Mouse (Mus musculus) heart, adult 2 months (tissue): ENCODE results near the gene Plagl1.

Source experiments
- CTCF ChIP-seq: fragments of 200-600 bp; IDR thresholded peaks from 2 replicates; pipeline ENCODE4 v1.8.1; 2022; ENCODE audit warnings: antibody characterized with exemption, mild to moderate bottlenecking, moderate library complexity
- POLR2A ChIP-seq: fragments of 200-500 bp; IDR thresholded peaks from 2 replicates; pipeline ENCODE4 v1.6.1; 2011; ENCODE audit warnings: mild to moderate bottlenecking, low read depth, low read length, control low read depth; ENCODE audit not compliant: insufficient read depth

- TF ChIP-seq CTCF = no peak
- TF ChIP-seq POLR2A = no peak
Measured at GRCm38 (mm10) chr10:13108021-13108548, 47.8 kb downstream of the Plagl1 start.
